Mouse (Mus musculus) heart, embryonic 15.5 days (tissue): ENCODE measurements at regions not wholly inside any gene's neighbourhood (a gene's known extent, or its start where the extent isn't known, plus 50 kb on each side); places are given as distances from the start of the nearest gene placed in this dataset.
"Not testable (repeated sequence)": the region's sequence is repeated elsewhere in the genome, so short reads cannot be mapped to it uniquely, and the experiment has no call there.

ENCODE experiments used
- ATAC-seq: fragments of 200-750 bp; cut with Nextera tagmentation; replicated peaks from 2 replicates; pipeline ENCODE4 v1.8.0; 2017; ENCODE audit warnings: low read depth, moderate TSS enrichment; ENCODE audit not compliant: insufficient number of reproducible peaks, insufficient read depth, low FRiP score
- H3K27ac ChIP-seq: fragments of 300-500 bp; sonication (generic); 2 replicates; pipeline ENCODE4 v1.5.1; 2015; ENCODE audit warnings: mild to moderate bottlenecking, inconsistent platforms
- H3K27me3 ChIP-seq: fragments of 300-500 bp; sonication (generic); 2 replicates; pipeline ENCODE4 v1.6.1; 2015; ENCODE audit warnings: inconsistent platforms
- H3K36me3 ChIP-seq: fragments of 300-500 bp; sonication (generic); 2 replicates; pipeline ENCODE4 v1.6.1; 2015; ENCODE audit warnings: mild to moderate bottlenecking, inconsistent platforms
- H3K4me1 ChIP-seq: fragments of 300-500 bp; sonication (generic); replicated peaks from 2 replicates; pipeline ENCODE4 v1.6.1; 2015; ENCODE audit warnings: inconsistent platforms
- H3K4me2 ChIP-seq: fragments of 300-500 bp; sonication (generic); 2 replicates; pipeline ENCODE4 v1.6.1; 2015; ENCODE audit warnings: inconsistent platforms, mild to moderate bottlenecking, moderate library complexity
- H3K4me3 ChIP-seq: fragments of 300-500 bp; sonication (generic); 2 replicates; pipeline ENCODE4 v1.5.1; 2015; ENCODE audit warnings: mild to moderate bottlenecking, inconsistent platforms
- H3K9ac ChIP-seq: fragments of 300-500 bp; sonication (generic); 2 replicates; pipeline ENCODE4 v1.6.1; 2015; ENCODE audit warnings: mild to moderate bottlenecking, inconsistent platforms
- H3K9me3 ChIP-seq: fragments of 300-500 bp; sonication (generic); replicated peaks from 2 replicates; pipeline ENCODE4 v1.6.1; 2016; ENCODE audit warnings: inconsistent platforms
- WGBS: fragments of 180-500 bp; shearing (Covaris S2); methylation state at CpG from one replicate; pipeline ENCODE4 v1.1.7; 2015; ENCODE audit warnings: mixed read lengths; 5-methylcytosine and 5-hydroxymethylcytosine counted together

DNA sequence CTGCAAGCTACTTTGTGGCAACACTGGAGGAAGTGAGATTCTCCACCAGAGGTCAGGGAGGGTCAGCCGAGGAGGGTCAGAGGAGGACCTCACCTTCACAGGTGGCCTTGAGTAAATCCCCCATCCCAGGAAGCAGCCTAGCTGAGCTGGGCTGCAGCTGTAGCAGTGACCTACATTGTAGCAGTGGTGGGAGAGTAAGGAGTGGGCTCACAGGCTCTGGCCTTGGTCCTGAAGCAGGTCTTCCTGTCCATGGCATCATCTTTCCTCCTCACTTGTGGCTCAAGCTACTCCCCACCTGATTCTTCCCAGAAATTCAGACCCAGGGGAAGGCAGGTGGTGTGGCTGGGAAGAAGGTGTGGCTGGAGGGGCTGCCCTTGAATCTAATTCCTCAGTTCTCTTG, 84.3 kb downstream of the 1810013L24Rik start:
- H3K36me3 ChIP-seq, H3K27me3 ChIP-seq, H3K4me1 ChIP-seq, H3K9ac ChIP-seq, H3K9me3 ChIP-seq, ATAC-seq, H3K4me2 ChIP-seq, H3K27ac ChIP-seq, H3K4me3 ChIP-seq: not testable (repeated sequence)
- 11% methylated on average over 1 of the region's 1 CpGs for WGBS

DNA sequence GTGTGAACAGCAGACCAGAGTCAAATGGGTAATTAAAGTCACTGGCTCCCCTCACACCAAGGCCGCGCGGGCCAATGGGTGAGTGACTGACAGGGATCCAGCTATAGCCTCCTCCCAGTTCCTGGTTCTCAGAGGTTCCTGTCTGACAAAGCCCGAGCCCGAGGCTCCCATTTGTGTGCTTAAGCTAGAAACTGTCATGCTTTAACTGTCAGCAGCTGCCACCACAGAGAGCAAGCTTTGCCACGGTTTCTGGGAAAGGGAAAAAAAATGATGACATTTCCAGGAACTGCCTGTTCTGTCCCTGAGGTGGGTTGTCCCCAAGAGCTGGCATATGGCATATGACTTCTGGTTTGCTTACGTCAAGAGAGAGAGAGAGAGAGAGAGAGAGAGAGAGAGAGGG, 86.2 kb downstream of the 1810013L24Rik start:
- WGBS: 55% methylated on average over 7 of the region's 7 CpGs
- Histone ChIP-seq H3K36me3 (no peaks in the 10 kb centered on the region), H3K4me1 (no peaks in the 10 kb centered on the region), H3K27me3 (no peaks in the 10 kb centered on the region), H3K4me2 (no peak overlapping the region), H3K27ac (no peak overlapping the region), H3K4me3 (no peak overlapping the region), H3K9me3 (no peaks in the 10 kb centered on the region), H3K9ac (no peak overlapping the region)
- no peak for ATAC-seq

DNA sequence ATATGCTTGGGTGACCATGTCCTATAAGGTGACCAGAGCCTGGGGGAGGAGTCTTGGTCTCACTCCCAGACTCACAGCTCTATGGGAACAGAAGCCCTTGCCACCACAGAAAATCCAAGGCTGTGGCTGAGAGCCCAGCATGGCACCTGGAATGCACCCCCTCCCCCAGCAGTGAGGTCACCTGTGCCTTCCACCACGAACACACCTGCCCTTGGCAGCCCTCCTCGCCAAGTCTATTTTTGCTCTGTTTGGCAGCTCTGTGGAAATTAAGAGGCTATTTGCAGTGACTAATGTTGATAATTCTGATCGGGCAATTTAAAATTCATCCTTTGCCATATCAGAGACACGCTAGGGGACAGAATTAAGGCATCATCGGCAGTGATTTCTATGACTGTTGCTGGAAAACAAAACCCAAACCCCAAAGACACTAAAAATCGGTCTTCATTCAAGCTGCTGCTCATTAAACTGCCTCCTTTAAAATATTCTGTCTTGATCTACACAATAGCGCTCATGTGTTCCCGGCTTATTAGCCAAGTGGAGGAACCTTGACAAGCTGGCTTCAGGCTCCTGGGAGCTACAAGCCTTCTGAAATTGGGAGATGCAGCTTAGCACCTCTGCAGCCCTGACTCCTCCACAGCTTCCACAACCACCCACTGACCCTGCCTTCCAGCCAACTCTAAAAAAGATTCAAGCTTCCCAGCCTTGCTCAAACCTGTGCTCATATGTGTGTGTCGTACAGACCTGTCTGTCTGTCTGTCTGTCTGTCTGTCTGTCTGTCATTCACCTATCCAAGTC, 89.0 kb downstream of the 1810013L24Rik start:
- H3K4me1 ChIP-seq: no peaks in the 10 kb centered on the region
- no peak overlapping the region for H3K9ac ChIP-seq
- no peak overlapping the region for H3K4me2 ChIP-seq
- no peaks in the 10 kb centered on the region for H3K9me3 ChIP-seq
- no peak for ATAC-seq
- no peak overlapping the region for H3K4me3 ChIP-seq
- H3K36me3 ChIP-seq: no peaks in the 10 kb centered on the region
- WGBS: 77% methylated on average over 9 of the region's 9 CpGs
- no peaks in the 10 kb centered on the region for H3K27me3 ChIP-seq
- no peak overlapping the region for H3K27ac ChIP-seq

DNA sequence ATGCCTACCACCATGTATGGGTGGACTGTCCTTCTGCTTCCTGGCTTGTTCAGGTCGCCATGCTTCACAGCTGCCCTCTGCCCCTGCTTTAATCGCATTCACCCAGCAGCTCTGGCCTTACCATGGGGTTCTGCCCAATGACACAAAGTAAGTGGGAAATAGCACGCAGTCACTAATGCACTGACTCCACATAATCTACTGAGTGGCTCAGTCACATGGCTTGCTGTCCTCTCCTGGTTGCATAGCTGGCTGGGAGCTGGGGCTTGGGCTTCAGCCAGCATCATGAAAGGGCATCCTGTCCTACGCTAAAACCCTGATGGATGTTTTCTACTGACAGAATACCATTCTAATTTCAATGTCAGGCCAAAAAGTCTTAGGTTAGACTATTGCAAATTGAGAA, 94.8 kb downstream of the 1810013L24Rik start:
- H3K27me3 ChIP-seq: no peaks in the 10 kb centered on the region
- no peak overlapping the region for H3K4me2 ChIP-seq
- H3K4me1 ChIP-seq: no peaks in the 10 kb centered on the region
- no peaks in the 10 kb centered on the region for H3K9me3 ChIP-seq
- H3K27ac ChIP-seq: no peak overlapping the region
- H3K9ac ChIP-seq: no peak overlapping the region
- ATAC-seq: no peak
- 78% methylated on average over 4 of the region's 4 CpGs for WGBS
- H3K4me3 ChIP-seq: no peak overlapping the region
- H3K36me3 ChIP-seq: no peaks in the 10 kb centered on the region

DNA sequence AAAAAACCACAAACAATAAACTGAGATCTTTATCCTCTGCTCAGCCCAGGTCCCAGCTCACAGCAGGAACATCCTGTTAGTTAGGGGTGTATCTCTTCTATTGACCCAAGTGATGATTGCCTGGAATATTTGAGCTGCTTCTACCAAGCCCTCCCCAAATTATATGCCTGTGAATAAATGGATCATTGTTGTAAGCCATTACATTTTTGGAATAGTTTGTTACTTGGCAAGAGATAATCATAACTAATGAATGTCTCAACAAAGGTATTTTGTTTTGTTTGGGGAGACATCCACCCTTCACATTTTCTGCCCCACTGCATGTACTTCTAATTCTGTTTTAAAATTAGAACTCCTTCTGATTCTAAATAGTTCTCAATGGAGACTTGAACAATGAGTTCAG, 102.1 kb downstream of the 1810013L24Rik start:
- no peak overlapping the region for H3K27ac ChIP-seq
- H3K9ac ChIP-seq: no peak overlapping the region
- no peak overlapping the region for H3K4me2 ChIP-seq
- no peak overlapping the region for H3K4me3 ChIP-seq
- no peaks in the 10 kb centered on the region for H3K9me3 ChIP-seq
- no peaks in the 10 kb centered on the region for H3K36me3 ChIP-seq
- no peak for ATAC-seq
- no peaks in the 10 kb centered on the region for H3K27me3 ChIP-seq
- H3K4me1 ChIP-seq: no peaks in the 10 kb centered on the region

DNA sequence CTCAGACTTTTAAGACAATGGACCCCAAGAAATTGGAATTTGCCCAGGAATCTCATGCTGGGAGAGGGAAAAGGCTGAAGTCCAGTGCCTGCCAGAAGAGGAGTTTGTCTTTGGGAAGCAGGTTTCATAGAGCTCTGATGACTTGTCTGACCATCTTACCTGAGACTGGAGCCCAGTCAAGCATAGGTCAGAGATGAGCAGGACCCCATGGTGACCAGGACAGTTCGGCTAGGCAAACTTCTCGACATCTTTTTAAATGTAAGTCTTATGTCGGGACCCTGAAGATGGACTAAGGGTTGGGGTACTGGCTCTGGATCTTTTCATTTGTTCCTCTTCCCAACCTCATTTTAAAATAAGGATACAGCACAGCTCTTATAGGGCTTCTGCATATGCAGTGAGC, 103.2 kb downstream of the 1810013L24Rik start:
- Histone ChIP-seq H3K27me3 (no peaks in the 10 kb centered on the region), H3K36me3 (no peaks in the 10 kb centered on the region), H3K4me3 (no peak overlapping the region), H3K9ac (no peak overlapping the region), H3K4me1 (no peaks in the 10 kb centered on the region), H3K27ac (no peak overlapping the region), H3K9me3 (no peaks in the 10 kb centered on the region), H3K4me2 (no peak overlapping the region)
- WGBS: 76% methylated on average over 3 of the region's 3 CpGs
- ATAC-seq: no peak

DNA sequence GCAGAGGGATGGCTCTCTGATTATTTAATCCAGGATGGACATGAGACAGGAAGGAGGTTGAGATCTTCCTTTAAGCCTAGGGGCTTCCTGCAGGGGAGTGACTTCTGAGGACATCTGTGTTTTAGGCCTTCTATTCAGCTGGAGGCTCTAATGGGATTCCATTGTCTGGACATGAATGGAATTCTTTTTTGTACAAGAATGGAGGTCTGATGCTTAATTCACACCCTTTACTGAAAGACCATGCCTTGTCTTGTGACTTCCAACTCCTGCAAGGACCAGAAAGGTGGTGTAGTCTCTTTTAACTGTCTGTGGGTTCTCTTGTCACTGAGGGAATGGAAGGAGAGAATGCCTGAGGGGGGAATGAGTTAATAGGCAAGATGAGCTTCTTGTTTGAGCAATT, 106.5 kb downstream of the 1810013L24Rik start:
- Histone ChIP-seq H3K4me3 (no peak overlapping the region), H3K36me3 (no peaks in the 10 kb centered on the region), H3K27me3 (no peaks in the 10 kb centered on the region), H3K9ac (no peak overlapping the region), H3K27ac (no peak overlapping the region), H3K4me1 (no peaks in the 10 kb centered on the region), H3K9me3 (no peaks in the 10 kb centered on the region), H3K4me2 (no peak overlapping the region)
- ATAC-seq: no peak

DNA sequence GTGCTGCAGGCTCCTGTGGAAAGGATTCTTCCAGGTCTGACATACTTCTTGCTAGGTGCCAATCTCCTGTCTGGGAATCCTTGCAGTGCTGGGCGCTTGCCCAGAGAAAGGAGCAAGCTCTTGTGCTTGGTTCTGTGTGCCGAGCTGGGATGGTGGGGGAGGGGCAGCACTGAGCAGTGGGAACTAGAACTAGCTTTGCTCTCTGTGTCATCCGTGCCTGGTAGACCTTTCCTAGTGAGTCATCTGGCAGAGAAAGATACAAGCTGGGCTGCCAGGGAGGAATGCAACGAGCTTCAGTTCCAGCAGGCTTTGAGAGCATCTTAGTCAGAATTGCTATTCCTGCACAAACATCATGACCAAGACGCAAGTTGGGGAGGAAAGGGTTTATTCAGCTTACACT, 108.6 kb downstream of the 1810013L24Rik start:
- 30% methylated on average over 5 of the region's 5 CpGs for WGBS
- no peaks in the 10 kb centered on the region for H3K36me3 ChIP-seq
- H3K4me2 ChIP-seq: no peak overlapping the region
- no peaks in the 10 kb centered on the region for H3K9me3 ChIP-seq
- H3K27ac ChIP-seq: no peak overlapping the region
- no peak for ATAC-seq
- no peaks in the 10 kb centered on the region for H3K4me1 ChIP-seq
- H3K27me3 ChIP-seq: no peaks in the 10 kb centered on the region
- H3K4me3 ChIP-seq: no peak overlapping the region
- H3K9ac ChIP-seq: no peak overlapping the region

DNA sequence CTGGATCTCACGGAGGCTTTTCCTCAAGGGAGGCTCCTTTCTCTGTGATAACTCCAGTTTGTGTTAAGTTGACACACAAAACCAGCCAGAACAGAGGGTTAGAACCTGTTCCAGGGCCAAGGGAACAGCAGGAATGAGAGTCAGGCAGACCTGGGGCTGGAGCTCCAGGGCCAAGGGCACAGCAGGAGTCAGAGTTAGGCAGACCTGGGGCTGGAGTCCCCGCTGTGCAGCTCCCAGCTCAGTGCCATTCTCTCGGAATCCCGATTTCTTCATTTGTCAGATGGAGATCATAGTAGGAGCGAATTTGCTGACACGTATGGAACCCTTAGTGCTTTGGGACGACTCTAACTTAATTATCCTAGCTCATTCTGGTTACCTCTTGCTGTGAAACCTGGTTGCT, 109.2 kb downstream of the 1810013L24Rik start:
- ATAC-seq: no peak
- Histone ChIP-seq H3K4me3 (no peak overlapping the region), H3K9ac (no peak overlapping the region), H3K27me3 (no peaks in the 10 kb centered on the region), H3K27ac (no peak overlapping the region), H3K4me2 (no peak overlapping the region), H3K36me3 (no peaks in the 10 kb centered on the region), H3K9me3 (no peaks in the 10 kb centered on the region), H3K4me1 (no peaks in the 10 kb centered on the region)
- WGBS: 36% methylated on average over 7 of the region's 7 CpGs

DNA sequence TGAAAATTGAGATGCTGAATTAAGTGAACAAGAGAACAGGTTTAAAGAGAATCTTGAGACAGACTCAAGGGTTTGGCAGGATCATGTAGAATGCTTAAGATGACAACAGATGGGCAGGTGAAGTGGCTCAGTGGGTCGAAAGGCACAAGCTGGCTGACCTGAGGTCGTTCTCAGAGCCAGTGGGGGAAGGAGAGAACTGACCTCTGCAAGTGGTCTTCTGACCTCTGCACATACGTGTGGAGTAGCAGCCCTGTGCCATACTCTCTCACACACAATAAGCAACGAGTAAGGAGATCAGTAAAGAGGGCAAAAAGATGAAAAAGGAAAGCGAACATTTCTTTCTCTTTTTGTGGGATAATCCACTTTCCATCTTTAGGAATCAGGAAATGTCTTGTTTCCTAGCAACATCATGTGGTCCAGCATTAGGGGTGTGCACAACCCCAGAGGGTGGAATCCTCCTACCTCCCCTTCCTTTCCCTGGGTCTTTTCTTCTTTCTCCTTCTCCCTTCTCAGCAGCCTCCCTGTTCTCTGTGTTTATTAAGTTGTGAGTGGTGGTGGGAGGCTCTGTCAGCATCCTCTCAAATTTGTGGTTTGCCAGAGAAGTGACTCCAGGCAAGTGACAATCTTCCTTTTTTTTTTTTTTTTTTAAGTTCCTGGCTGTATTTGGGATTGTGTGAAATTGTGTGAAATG, 114.7 kb downstream of the 1810013L24Rik start:
- Histone ChIP-seq H3K9ac (no peak overlapping the region), H3K4me2 (no peak overlapping the region), H3K9me3 (no peaks in the 10 kb centered on the region), H3K27me3 (no peaks in the 10 kb centered on the region), H3K4me1 (peaks cover 3% of the 10 kb centered on the region; the same call in 1 of the 2 replicates), H3K27ac (no peak overlapping the region), H3K36me3 (no peaks in the 10 kb centered on the region), H3K4me3 (no peak overlapping the region)
- 46% methylated on average over 5 of the region's 5 CpGs for WGBS
- ATAC-seq: no peak

DNA sequence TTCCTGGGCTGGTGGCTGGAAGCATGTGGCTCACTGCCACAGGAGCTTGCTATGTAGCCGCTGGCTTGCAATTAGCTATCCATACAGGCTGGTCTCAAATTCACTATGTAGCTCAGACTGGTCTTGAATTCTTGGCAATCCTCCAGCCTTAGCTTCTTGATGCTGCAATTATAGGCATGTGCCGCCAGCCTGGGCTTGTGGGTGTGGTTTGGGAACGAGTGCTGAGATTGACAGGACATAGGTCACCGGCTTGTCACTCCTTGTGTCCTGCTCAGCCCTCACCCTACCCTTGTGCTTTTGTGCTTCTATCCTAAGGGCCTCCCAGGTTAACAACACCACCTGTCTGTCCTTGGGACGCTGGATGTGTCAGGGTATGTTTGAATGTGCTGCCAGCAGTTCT, 117.9 kb downstream of the 1810013L24Rik start:
- Histone ChIP-seq H3K9me3 (no peaks in the 10 kb centered on the region), H3K4me1 (peaks cover 3% of the 10 kb centered on the region; the same call in 1 of the 2 replicates), H3K4me3 (no peak overlapping the region), H3K4me2 (no peak overlapping the region), H3K9ac (no peak overlapping the region), H3K27ac (no peak overlapping the region), H3K36me3 (no peaks in the 10 kb centered on the region), H3K27me3 (no peaks in the 10 kb centered on the region)
- no peak for ATAC-seq
- 44% methylated on average over 5 of the region's 5 CpGs for WGBS
